Mouse (Mus musculus) spleen, adult 2 months (tissue): ENCODE results near the gene Ngly1.

Source experiments
- CTCF ChIP-seq: fragments of 200-500 bp; IDR thresholded peaks from 2 replicates; pipeline ENCODE4 v1.5.1; 2011; ENCODE audit warnings: mild to moderate bottlenecking, inconsistent platforms; ENCODE audit not compliant: insufficient read depth, insufficient read length, insufficient replicate concordance; ENCODE audit errors: extremely low read depth
- POLR2A ChIP-seq: fragments of 200-500 bp; IDR thresholded peaks from 2 replicates; pipeline ENCODE4 v1.6.1; 2011; ENCODE audit warnings: low read depth, low read length, inconsistent platforms

GRCm38 (mm10) chr14:16329756-16330155 is 80.7 kb downstream of the Ngly1 start:
- no peak for TF ChIP-seq CTCF
- no peak for TF ChIP-seq POLR2A
